Mouse (Mus musculus) heart, embryonic 16.5 days (tissue): Measurements from ENCODE around the gene Il12rb1. TPM values are rescaled to one million over a fixed set of nuclear protein-coding genes. Genes with fewer than 3 reads are reported as not detected.

Source experiments
- ATAC-seq: fragments of 200-750 bp; cut with Nextera tagmentation; replicated peaks from 2 replicates; pipeline ENCODE4 v1.8.0; 2017; ENCODE audit warnings: moderate number of reproducible peaks; ENCODE audit not compliant: insufficient read depth, low FRiP score; ENCODE audit errors: extremely low read depth
- H3K27ac ChIP-seq: fragments of 300-500 bp; sonication (generic); 2 replicates; pipeline ENCODE4 v1.5.1; 2014; ENCODE audit warnings: mild to moderate bottlenecking, low read length, control low read depth, moderate library complexity
- H3K27me3 ChIP-seq: fragments of 300-500 bp; sonication (generic); 2 replicates; pipeline ENCODE4 v1.6.1; 2014; ENCODE audit warnings: low read length, mixed read lengths; ENCODE audit not compliant: control insufficient read depth, insufficient read depth
- H3K36me3 ChIP-seq: fragments of 300-500 bp; sonication (generic); 2 replicates; pipeline ENCODE4 v1.6.1; 2014; ENCODE audit not compliant: control insufficient read depth, insufficient read depth
- H3K4me1 ChIP-seq: fragments of 300-500 bp; sonication (generic); 2 replicates; pipeline ENCODE4 v1.6.1; 2014; ENCODE audit warnings: low read length, mixed read lengths; ENCODE audit not compliant: control insufficient read depth, insufficient read depth
- H3K4me2 ChIP-seq: fragments of 300-500 bp; sonication (generic); 2 replicates; pipeline ENCODE4 v1.6.1; 2014; ENCODE audit warnings: low read depth, mild to moderate bottlenecking, control low read depth, low read length
- H3K4me3 ChIP-seq: fragments of 300-500 bp; sonication (generic); 2 replicates; pipeline ENCODE4 v1.5.1; 2014; ENCODE audit warnings: mild to moderate bottlenecking, control low read depth, low read length
- H3K9ac ChIP-seq: fragments of 300-500 bp; sonication (generic); 2 replicates; pipeline ENCODE4 v1.6.1; 2014; ENCODE audit warnings: low read length, control low read depth
- H3K9me3 ChIP-seq: fragments of 300-500 bp; sonication (generic); replicated peaks from 2 replicates; pipeline ENCODE4 v1.6.1; 2016; ENCODE audit warnings: low read length; ENCODE audit not compliant: control insufficient read depth
- WGBS: fragments of 180-500 bp; shearing (Covaris S2); extraction: QIAGEN DNeasy Blood & Tissue Kit; methylation state at CpG from one replicate; pipeline ENCODE4 v1.1.7; 2014; 5-methylcytosine and 5-hydroxymethylcytosine counted together
- polyA plus RNA-seq: library from polyadenylated mRNA; unstranded; fragments of >200 nt; fragmentation: Nextera tagmentation; extraction: Ambion mirVana; gene quantifications from 2 replicates; pipeline ENCODE4 v1.2.1, GENCODE M21; 2015

The Il12rb1 gene
- polyA plus RNA-seq, 1 experiment from 2014 or later = 1.6 TPM

GRCm38 (mm10) chr8:70780093-70780492 is 28.2 kb upstream of the Il12rb1 start:
- Histone ChIP-seq H3K9ac (no peak overlapping the region), H3K27ac (no peak overlapping the region), H3K36me3 (peaks cover 30% of the 10 kb centered on the region), H3K4me2 (no peak overlapping the region), H3K4me3 (no peak overlapping the region), H3K27me3 (no peaks in the 10 kb centered on the region), H3K4me1 (peaks cover 16% of the 10 kb centered on the region), H3K9me3 (no peaks in the 10 kb centered on the region)
- 75% methylated on average over 11 of the region's 11 CpGs for WGBS
- ATAC-seq = no peak

GRCm38 (mm10) chr8:70786291-70787050 is 21.8 kb upstream of the Il12rb1 start:
- no peak for ATAC-seq

GRCm38 (mm10) chr8:70787051-70787445 is 21.2 kb upstream of the Il12rb1 start:
- H3K4me2 ChIP-seq = no peak overlapping the region
- H3K36me3 ChIP-seq = peaks cover 27% of the 10 kb centered on the region
- H3K4me3 ChIP-seq = no peak overlapping the region
- H3K4me1 ChIP-seq = peaks cover 17% of the 10 kb centered on the region
- WGBS = 90% methylated on average over 3 of the region's 3 CpGs
- H3K9ac ChIP-seq = no peak overlapping the region
- no peaks in the 10 kb centered on the region for H3K27me3 ChIP-seq
- no peak overlapping the region for H3K27ac ChIP-seq
- ATAC-seq = no peak
- no peaks in the 10 kb centered on the region for H3K9me3 ChIP-seq

More at GRCm38 (mm10) chr8:70786291-70787050, 21.8 kb upstream of the Il12rb1 start:
- no peak overlapping the region for H3K4me3 ChIP-seq
- no peaks in the 10 kb centered on the region for H3K27me3 ChIP-seq
- H3K9me3 ChIP-seq = no peaks in the 10 kb centered on the region
- H3K4me2 ChIP-seq = no peak overlapping the region
- no peak overlapping the region for H3K27ac ChIP-seq
- WGBS = 88% methylated on average over 25 of the region's 25 CpGs
- H3K9ac ChIP-seq = no peak overlapping the region
- peaks cover 12% of the 10 kb centered on the region for H3K4me1 ChIP-seq
- peaks cover 29% of the 10 kb centered on the region for H3K36me3 ChIP-seq

- no peak for ATAC-seq
- H3K27me3 ChIP-seq = no peaks in the 10 kb centered on the region
- H3K27ac ChIP-seq = no peak overlapping the region
- 20% methylated on average over 30 of the region's 30 CpGs for WGBS
- H3K9ac ChIP-seq = no peak overlapping the region
- H3K4me2 ChIP-seq = no peak overlapping the region; the same call in 1 of the 2 replicates
- H3K4me3 ChIP-seq = no peak overlapping the region; the same call in 1 of the 2 replicates
- H3K9me3 ChIP-seq = no peaks in the 10 kb centered on the region
- peaks cover 23% of the 10 kb centered on the region for H3K36me3 ChIP-seq
- H3K4me1 ChIP-seq = peaks cover 23% of the 10 kb centered on the region
These were observed 20.1 kb upstream of the Il12rb1 start for GRCm38 (mm10) chr8:70787941-70788667.

- ATAC-seq = no peak
- Histone ChIP-seq H3K27me3 (no peaks in the 10 kb centered on the region), H3K36me3 (peaks cover 16% of the 10 kb centered on the region), H3K9ac (no peak overlapping the region), H3K4me1 (peaks cover 23% of the 10 kb centered on the region), H3K4me3 (no peak overlapping the region), H3K9me3 (no peaks in the 10 kb centered on the region), H3K4me2 (no peak overlapping the region), H3K27ac (no peak overlapping the region)
- 76% methylated on average over 10 of the region's 10 CpGs for WGBS
These were observed 19.2 kb upstream of the Il12rb1 start for GRCm38 (mm10) chr8:70789046-70789445.

GRCm38 (mm10) chr8:70790846-70791245 is 17.4 kb upstream of the Il12rb1 start:
- ATAC-seq = no peak
- Histone ChIP-seq H3K4me3 (peak overlapping the region; percentile 72), H3K4me1 (peaks cover 23% of the 10 kb centered on the region), H3K36me3 (peaks cover 10% of the 10 kb centered on the region), H3K27ac (no peak overlapping the region), H3K9me3 (no peaks in the 10 kb centered on the region), H3K4me2 (peak overlapping the region; percentile 93), H3K27me3 (no peaks in the 10 kb centered on the region; the same call in 1 of the 2 replicates), H3K9ac (peak overlapping the region; percentile 88)
- WGBS = 62% methylated on average over 8 of the region's 8 CpGs

GRCm38 (mm10) chr8:70791294-70791701 is 17.0 kb upstream of the Il12rb1 start:
- Histone ChIP-seq H3K9me3 (no peaks in the 10 kb centered on the region), H3K4me2 (peak overlapping the region; percentile 93), H3K36me3 (peaks cover 7% of the 10 kb centered on the region; the same call in 1 of the 2 replicates), H3K4me3 (peak overlapping the region; percentile 72), H3K9ac (peak overlapping the region; percentile 88), H3K27me3 (no peaks in the 10 kb centered on the region; the same call in 1 of the 2 replicates), H3K27ac (no peak overlapping the region), H3K4me1 (peaks cover 23% of the 10 kb centered on the region)
- WGBS = 70% methylated on average over 7 of the region's 7 CpGs
- no peak for ATAC-seq

GRCm38 (mm10) chr8:70791975-70792691 is 16.1 kb upstream of the Il12rb1 start:
- no peaks in the 10 kb centered on the region; the same call in 1 of the 2 replicates for H3K27me3 ChIP-seq
- peak; percentile 81 for ATAC-seq
- H3K9me3 ChIP-seq = no peaks in the 10 kb centered on the region
- H3K4me1 ChIP-seq = peaks cover 26% of the 10 kb centered on the region
- 0 out of 2 replicates have a peak, but pooled peaks cover 2% of the 10 kb centered on the region for H3K36me3 ChIP-seq
- WGBS = 4% methylated on average over 58 of the region's 58 CpGs
- H3K4me2 ChIP-seq = peak overlapping the region; percentile 93
- H3K4me3 ChIP-seq = peak overlapping the region; percentile 72
- peak overlapping the region; percentile 88 for H3K9ac ChIP-seq
- peak overlapping the region; percentile 61 for H3K27ac ChIP-seq
